Mouse (Mus musculus): ENCODE measurements around the gene Ptprk.
A peak's percentile ranks its signal among the peaks of the same experiment; 100 is the strongest.

Ptprk gene

GRCm38 (mm10) chr10:28395610-28396519, 321.2 kb downstream of the Ptprk start:
- DNase-seq (ENCODE audit: low read depth, low spot score), result no peak

DNA sequence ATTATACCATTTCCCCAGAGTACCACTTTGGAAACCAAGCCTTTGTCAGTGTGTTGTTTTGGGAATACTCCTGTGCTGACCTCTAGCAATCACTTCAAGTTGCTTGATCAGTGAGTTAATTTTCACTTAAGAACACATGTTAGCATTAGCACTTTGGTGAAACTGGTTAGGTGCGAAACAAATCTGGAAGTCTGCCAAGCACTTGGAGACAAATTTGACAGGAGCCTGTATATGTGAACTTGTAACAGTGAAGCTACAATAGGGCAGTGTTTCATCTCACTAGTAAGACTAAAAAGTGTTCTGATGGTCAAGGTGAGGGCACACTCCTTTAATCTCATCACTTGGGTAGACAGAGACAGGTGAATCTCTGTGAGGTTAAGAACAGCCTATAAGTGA, 321.9 kb downstream of the Ptprk start:
- DNase-seq (ENCODE audit: low read depth, low spot score), result no peak

DNA sequence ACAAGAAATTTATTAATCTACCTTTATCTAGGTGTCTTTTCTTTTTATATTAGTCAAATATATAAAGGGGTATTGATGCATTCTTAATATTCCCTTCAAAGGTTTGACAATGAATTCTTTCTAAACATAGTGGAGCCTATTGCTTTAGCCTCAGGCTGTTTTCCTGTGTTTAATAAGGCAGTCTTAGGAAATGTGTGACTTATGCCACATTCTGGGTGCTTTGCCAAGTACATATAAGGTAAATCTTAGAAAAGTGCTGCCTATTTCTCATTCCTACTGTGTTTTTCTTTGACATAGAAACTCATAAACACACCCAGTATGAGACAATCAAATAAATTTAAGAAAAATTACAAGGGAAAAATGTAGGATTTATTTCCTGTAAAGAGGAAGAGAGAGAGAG, 327.2 kb downstream of the Ptprk start:
- no peak for DNase-seq (ENCODE audit: low read depth, low spot score)

GRCm38 (mm10) chr10:28408980-28409379, 334.4 kb downstream of the Ptprk start:
- no peak for DNase-seq (ENCODE audit: low read depth, low spot score)

DNA sequence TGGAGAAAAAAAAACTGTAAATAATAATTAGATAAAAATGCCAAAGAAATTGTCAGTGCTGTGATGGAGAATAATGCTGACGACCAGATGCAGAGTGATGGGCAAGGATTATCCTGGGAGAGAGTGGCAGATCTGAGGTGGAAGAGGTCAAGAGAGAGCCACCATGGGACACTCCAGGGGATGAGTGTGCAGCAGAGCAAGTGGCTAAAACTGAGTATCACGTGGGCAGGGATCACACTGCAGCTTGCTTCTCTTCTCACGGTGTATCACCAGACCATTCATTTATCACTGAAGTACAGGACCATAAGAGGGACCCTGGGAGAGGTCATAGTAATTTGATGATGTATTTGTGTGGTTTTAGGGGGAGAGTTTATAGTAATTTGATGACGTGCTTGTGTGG, 340.2 kb downstream of the Ptprk start:
- DNase-seq (ENCODE audit: low read depth, low spot score), result no peak

- DNase-seq (ENCODE audit: low read depth, low spot score), result no peak
Measured at GRCm38 (mm10) chr10:28422622-28423021, 348.0 kb downstream of the Ptprk start.

DNA sequence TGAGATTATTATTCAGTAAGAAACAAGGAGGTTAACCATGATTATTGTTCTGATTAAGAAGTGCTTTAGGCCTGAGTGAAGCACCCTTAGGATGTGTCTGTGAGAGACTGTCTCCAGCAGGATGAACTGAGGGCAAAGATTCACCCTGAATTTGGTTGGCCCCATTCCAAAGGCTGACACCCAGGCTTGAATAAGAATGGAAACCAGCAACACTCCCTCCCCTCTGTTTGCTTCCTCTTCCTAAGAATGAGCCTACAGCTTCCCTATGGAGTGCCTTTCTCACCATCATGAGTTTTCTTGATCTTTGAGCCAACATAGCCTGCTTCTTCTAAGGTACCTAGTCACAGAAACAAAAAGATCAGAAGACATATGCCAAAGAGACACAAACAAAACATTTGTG, 350.8 kb downstream of the Ptprk start:
- no peak for DNase-seq (ENCODE audit: low read depth, low spot score)

- DNase-seq (ENCODE audit: low read depth, low spot score), result no peak
Measured at GRCm38 (mm10) chr10:28436084-28436483, 361.5 kb downstream of the Ptprk start.

DNA sequence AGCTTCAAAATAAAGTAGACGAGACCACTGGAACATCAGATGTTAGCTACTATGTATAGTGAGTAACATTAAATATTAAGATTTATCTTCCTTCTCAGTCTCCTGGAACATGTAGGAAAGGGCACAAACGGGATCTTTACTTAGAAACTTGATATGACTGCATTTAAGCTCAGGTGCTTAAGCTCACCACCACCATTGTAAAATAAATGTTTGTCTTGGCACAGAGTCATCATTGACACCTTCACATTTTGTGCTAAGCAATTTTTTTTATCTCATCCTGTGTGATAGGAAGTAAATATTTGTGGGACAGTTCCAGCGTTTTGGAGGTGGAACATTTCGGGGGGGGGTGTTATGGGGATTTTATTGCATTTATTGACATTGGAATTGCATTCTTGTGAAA, 375.2 kb downstream of the Ptprk start:
- DNase-seq (ENCODE audit: low read depth, low spot score), result no peak

- no peak for DNase-seq (ENCODE audit: low read depth, low spot score)
Measured at GRCm38 (mm10) chr10:28450642-28451041, 376.0 kb downstream of the Ptprk start.

- no peak for DNase-seq (ENCODE audit: low read depth, low spot score)
Measured at GRCm38 (mm10) chr10:28458027-28458426, 383.4 kb downstream of the Ptprk start.

DNA sequence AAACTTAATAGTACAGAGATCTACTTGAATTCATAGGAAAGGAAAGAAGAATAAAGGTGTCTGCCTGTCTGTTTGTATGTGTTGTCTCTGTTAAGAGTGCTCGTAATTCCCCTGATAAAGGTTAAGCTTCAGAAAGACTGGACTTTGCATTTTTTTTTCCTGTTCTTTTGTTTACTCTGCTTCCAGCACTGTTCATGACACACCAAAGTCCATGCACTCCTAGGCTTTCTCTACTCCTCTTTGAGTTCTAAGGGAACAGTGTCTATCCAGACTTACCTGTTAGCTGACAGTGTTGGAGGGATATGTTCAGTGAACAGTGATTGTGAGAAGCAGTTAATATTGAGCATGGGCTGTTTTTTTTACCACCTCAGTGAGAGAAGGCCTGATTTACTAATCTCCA, 385.3 kb downstream of the Ptprk start:
- DNase-seq (ENCODE audit: low read depth, low spot score), result no peak

DNA sequence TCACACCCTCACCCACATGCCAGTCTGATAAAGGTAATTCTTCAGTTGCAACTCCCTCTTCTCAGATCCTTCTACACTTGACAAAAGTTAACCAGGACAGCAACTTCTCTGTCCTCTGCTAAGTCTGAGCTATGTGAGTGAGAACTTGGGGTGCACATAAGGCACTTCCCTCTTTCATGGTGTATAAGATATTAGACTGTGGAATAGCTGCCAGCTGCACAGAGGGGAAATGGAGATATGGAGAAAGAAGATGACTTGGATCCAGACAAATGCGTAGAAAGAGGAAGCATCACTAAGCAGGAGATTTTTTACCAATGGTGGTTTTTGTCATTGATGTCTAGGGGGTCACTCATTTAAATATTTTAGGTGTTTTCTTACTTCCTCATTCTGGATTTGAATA, 389.1 kb downstream of the Ptprk start:
- DNase-seq (ENCODE audit: low read depth, low spot score), result no peak

DNA sequence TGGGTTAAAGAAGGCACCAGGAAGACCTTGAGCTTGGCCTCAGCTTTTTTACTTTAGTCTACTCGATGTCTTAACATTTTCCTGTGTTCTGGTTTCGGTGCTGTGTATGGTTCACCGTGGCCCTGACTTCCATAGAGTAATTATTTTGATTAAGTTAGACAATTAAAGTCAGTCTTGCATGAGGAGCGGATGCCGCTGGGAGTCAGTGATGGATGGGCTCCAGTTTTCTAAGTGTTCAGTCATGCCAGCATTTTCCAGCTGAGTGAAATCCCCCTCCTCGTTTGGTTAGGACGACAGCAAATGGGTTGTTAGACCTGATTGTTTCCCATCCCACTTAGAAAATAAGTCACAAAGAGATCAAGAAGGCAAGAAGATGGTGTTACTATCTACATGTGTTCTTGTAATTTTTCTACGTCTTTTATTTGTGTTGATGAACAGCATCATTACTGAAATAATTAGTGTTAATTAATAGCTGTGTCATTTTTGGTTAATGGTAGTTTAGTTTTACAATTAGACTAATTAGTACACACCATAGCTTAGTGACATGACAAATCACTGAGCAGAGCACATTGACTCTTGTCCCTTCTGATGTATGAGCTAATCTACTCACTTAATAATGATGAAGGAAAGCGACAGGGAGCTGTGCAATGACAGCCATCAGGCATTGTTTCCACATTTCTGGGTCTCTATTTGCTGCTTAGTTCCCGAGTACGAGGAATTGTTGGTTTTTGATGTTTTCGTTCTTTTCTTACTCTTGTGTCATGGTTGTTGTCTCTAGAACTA, 390.3 kb downstream of the Ptprk start:
- peak; percentile 17 for DNase-seq (ENCODE audit: low read depth, low spot score)

- peak; percentile 39 for DNase-seq (ENCODE audit: low read depth, low spot score)
Measured at GRCm38 (mm10) chr10:28485574-28485973, 411.0 kb downstream of the Ptprk start.

DNA sequence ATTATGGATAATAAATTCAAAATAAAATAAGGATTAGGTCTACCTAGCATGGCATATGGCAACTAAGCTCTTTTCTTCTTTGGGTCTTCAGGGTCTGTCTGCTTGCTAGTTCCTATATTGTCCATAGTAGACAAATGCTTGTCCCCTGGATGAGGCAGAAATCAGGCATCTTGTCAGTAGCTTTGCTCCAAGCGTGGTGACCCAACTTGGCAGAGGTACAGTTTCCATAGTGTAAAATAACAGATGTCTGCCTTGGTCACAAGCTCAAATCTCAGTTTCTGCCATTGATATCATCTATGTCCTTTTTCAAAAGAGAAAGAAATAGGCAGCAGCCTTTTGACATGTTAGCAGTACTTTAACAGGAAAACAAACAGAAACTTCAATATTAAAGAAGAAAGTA, 416.4 kb downstream of the Ptprk start:
- no peak for DNase-seq (ENCODE audit: low read depth, low spot score)

GRCm38 (mm10) chr10:28492206-28492605, 417.6 kb downstream of the Ptprk start:
- DNase-seq (ENCODE audit: low read depth, low spot score), result peak; percentile 25

DNA sequence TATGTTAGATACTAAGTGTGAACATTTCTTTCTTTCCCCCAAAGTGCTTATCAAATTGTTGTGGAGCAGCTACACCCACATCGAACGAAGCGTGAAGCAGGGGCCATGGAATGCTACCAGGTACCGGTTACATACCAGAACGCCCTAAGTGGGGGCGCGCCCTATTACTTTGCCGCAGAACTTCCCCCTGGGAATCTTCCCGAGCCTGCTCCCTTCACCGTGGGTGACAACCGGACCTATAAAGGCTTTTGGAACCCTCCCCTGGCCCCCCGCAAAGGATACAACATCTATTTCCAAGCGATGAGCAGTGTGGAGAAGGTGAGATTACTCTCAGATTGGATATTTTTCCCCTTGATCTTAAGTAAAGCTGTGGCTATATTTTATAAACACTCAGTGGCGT, 418.2 kb downstream of the Ptprk start:
- peak; percentile 23 for DNase-seq (ENCODE audit: low read depth, low spot score)

- peak; percentile 68 for DNase-seq (ENCODE audit: low read depth, low spot score)
Measured at GRCm38 (mm10) chr10:28493271-28493861, 418.7 kb downstream of the Ptprk start.

DNA sequence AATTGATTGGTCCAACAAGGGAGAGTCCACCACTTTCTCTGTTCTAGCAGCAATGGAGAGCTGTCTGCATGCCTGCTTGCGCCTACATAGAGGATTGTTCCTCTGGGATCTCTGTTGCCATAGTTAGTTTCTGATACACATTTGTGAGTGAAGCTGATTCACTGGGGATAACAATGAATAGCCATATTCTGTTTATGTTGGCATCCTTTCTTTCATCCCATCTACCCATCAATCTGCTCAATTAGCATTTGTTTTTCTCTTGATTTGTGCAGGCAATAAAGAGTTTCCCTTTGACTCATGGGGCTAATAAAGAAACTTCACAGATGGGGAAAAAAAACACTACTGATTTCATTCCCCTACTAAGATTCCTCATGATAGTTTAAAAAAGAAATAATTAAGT, 423.2 kb downstream of the Ptprk start:
- DNase-seq (ENCODE audit: low read depth, low spot score), result no peak

DNA sequence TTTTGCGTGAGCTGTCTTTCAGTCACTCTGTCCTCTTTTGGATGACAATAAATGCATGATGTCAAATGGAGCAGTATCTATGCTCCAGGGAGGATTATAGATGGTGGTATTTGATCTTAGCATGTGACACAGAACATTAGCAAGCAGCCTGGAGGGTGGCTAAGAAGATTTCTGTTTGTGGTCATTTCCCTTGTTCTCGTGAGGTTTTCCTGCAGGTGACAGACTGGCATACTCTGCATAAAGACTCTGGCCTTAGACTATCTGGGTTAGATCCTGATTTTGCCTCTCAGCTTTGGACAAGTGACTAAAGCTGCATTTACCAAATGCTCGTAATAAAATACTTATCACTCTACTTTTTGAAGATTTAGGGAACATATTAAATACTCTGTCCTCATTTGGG, 423.9 kb downstream of the Ptprk start:
- DNase-seq (ENCODE audit: low read depth, low spot score), result no peak

DNA sequence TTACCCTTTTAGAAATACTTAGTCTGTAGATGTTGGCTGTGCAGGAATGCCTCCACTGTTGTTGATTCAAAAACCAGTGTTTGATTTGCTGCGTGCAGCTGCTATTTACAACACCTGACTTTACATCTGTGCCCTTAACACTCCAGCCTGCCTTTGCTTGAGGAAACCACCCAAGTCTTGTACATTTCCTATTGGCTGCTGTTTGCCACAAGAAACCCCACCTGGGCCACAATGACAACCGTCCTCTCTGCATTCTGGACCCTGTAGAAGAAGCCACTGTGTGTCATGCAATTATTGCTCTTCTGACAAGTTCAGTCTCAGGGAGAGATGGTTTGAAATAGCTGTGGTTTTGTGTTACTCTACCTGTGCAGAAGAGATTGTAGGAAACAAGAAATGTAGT, 439.0 kb downstream of the Ptprk start:
- no peak for DNase-seq (ENCODE audit: low read depth, low spot score)
